Mouse (Mus musculus) CH12.LX (cell line): ENCODE results near the gene Pdcd11.

Experiments used
- CTCF ChIP-seq, 2 experiments: IDR thresholded peaks in 1 of 2; conservative IDR thresholded peaks in 1 of 2; 2 replicates each; pipeline ENCODE4 v1.5.1; 2011 to 2012; ENCODE audit warnings: low read depth in 2 of 2, low read length in 2 of 2, improper control_type of control experiment in 1 of 2, inconsistent platforms in 1 of 2, mild to moderate bottlenecking in 1 of 2, moderate library complexity in 1 of 2
- ELF1 ChIP-seq: IDR thresholded peaks from 2 replicates; pipeline ENCODE4 v1.6.1; 2014; ENCODE audit warnings: low read depth, mild to moderate bottlenecking, inconsistent platforms, low read length, improper control_type of control experiment
- IRF4 ChIP-seq: IDR thresholded peaks from 2 replicates; pipeline ENCODE4 v1.6.1; 2014; ENCODE audit warnings: low read depth, mild to moderate bottlenecking, inconsistent platforms, low read length, improper control_type of control experiment
- POLR2A ChIP-seq: IDR thresholded peaks from 2 replicates; pipeline ENCODE4 v1.6.1; 2011; ENCODE audit warnings: low read depth, mild to moderate bottlenecking, improper control_type of control experiment, low read length
- SIN3A ChIP-seq: IDR thresholded peaks from 2 replicates; pipeline ENCODE4 v1.6.1; 2012; ENCODE audit warnings: low read length, improper control_type of control experiment, inconsistent platforms
- TCF12 ChIP-seq: IDR thresholded peaks from 2 replicates; pipeline ENCODE4 v1.6.1; 2014; ENCODE audit warnings: low read depth, mild to moderate bottlenecking, inconsistent platforms, low read length, improper control_type of control experiment
- USF1 ChIP-seq: IDR thresholded peaks from 2 replicates; pipeline ENCODE4 v1.6.1; 2014; ENCODE audit warnings: low read depth, mild to moderate bottlenecking, inconsistent platforms, low read length, improper control_type of control experiment
- USF2 ChIP-seq: conservative IDR thresholded peaks from 2 replicates; pipeline ENCODE4 v1.6.1; 2011; ENCODE audit warnings: low read depth, low read length, improper control_type of control experiment
- ZC3H11A ChIP-seq: IDR thresholded peaks from 2 replicates; pipeline ENCODE4 v1.6.1; 2012; ENCODE audit warnings: low read depth, mild to moderate bottlenecking, inconsistent platforms, low read length, improper control_type of control experiment

- no peak for TF ChIP-seq POLR2A
- no peak for TF ChIP-seq TCF12
- no peak for TF ChIP-seq CTCF (conservative IDR thresholded peaks at IDR 0.05 in 1 of 2, IDR thresholded peaks at IDR 0.05 in 1 of 2; ENCODE audit: low read depth in 2 of 2, low read length in 2 of 2)
- TF ChIP-seq IRF4: no peak
- TF ChIP-seq USF1: no peak
- no peak for TF ChIP-seq SIN3A
- TF ChIP-seq USF2: no peak
- no peak for TF ChIP-seq ZC3H11A
- TF ChIP-seq ELF1: no peak
Measured at GRCm38 (mm10) chr19:47053471-47053870, 37.1 kb upstream of the Pdcd11 start.
